Mouse (Mus musculus) CH12.LX (cell line): Measurements from ENCODE around the gene Ly75. TPM values are rescaled to one million over a fixed set of nuclear protein-coding genes. Genes with fewer than 3 reads are reported as not detected.

Experiments
- DNase-seq: peaks from one replicate; pipeline ENCODE4 v3.0.0-alpha.2; 2013; ENCODE audit errors: extremely low read depth
- H3K27ac ChIP-seq: 2 replicates; pipeline ENCODE4 v1.5.1; 2012; ENCODE audit warnings: low read depth, mild to moderate bottlenecking, control low read depth, moderate library complexity; ENCODE audit not compliant: insufficient read depth
- H3K27me3 ChIP-seq: replicated peaks from 2 replicates; pipeline ENCODE3; 2012; ENCODE audit warnings: inconsistent platforms
- H3K36me3 ChIP-seq, 2 experiments: replicated peaks in 1 of 2; 2 replicates each; pipeline versions ENCODE3 to v1.6.1; 2012; ENCODE audit warnings: inconsistent platforms in 1 of 2, low read length in 1 of 2, mild to moderate bottlenecking in 1 of 2, mixed read lengths in 1 of 2, moderate library complexity in 1 of 2; ENCODE audit not compliant: control insufficient read depth in 1 of 2, insufficient read depth in 1 of 2
- H3K4me1 ChIP-seq, 2 experiments: 2 replicates each; pipeline ENCODE4 v1.6.1; 2012; ENCODE audit warnings: inconsistent platforms in 1 of 2, moderate library complexity in 1 of 2; ENCODE audit not compliant: insufficient read depth in 2 of 2, control insufficient read depth in 1 of 2
- H3K4me2 ChIP-seq: 2 replicates; pipeline ENCODE4 v1.6.1; 2012; ENCODE audit warnings: low read depth, mild to moderate bottlenecking, control low read depth; ENCODE audit not compliant: poor library complexity, insufficient read depth, severe bottlenecking
- H3K4me3 ChIP-seq, 3 experiments: fragments of 150-350 bp in 1 of 3; sonication (generic) in 1 of 3; replicated peaks in 1 of 3; 2 replicates each; pipeline versions ENCODE3 to v1.5.1; 2011 to 2012; ENCODE audit warnings: low read depth in 2 of 3, low read length in 2 of 3, mild to moderate bottlenecking in 2 of 3, moderate library complexity in 2 of 3, control low read depth in 1 of 3, improper control_type of control experiment in 1 of 3, inconsistent platforms in 1 of 3, mixed read lengths in 1 of 3; ENCODE audit not compliant: poor library complexity in 1 of 3
- H3K79me2 ChIP-seq: replicated peaks from 2 replicates; pipeline ENCODE4 v1.6.1; 2012; ENCODE audit warnings: mild to moderate bottlenecking, moderate library complexity; ENCODE audit not compliant: control insufficient read depth, poor library complexity, insufficient read depth, severe bottlenecking; ENCODE audit errors: extremely low read depth
- H3K9ac ChIP-seq: 2 replicates; pipeline ENCODE4 v1.6.1; 2012; ENCODE audit warnings: low read depth, mild to moderate bottlenecking, control low read depth, moderate library complexity; ENCODE audit not compliant: insufficient read depth
- H3K9me3 ChIP-seq: replicated peaks from 2 replicates; pipeline ENCODE3; 2012; ENCODE audit warnings: low read length, inconsistent platforms, mixed read lengths
- BHLHE40 ChIP-seq: IDR thresholded peaks from 2 replicates; pipeline ENCODE4 v1.6.1; 2011; ENCODE audit warnings: mild to moderate bottlenecking, low read depth, low read length, improper control_type of control experiment
- CHD1 ChIP-seq: IDR thresholded peaks from 2 replicates; pipeline ENCODE4 v1.6.1; 2012; ENCODE audit warnings: low read depth, low read length, improper control_type of control experiment, inconsistent platforms
- CHD2 ChIP-seq: IDR thresholded peaks from 2 replicates; pipeline ENCODE4 v1.6.1; 2011; ENCODE audit warnings: low read length, improper control_type of control experiment
- CTCF ChIP-seq, 2 experiments: IDR thresholded peaks in 1 of 2; conservative IDR thresholded peaks in 1 of 2; 2 replicates each; pipeline ENCODE4 v1.5.1; 2011 to 2012; ENCODE audit warnings: low read depth in 2 of 2, low read length in 2 of 2, improper control_type of control experiment in 1 of 2, inconsistent platforms in 1 of 2, mild to moderate bottlenecking in 1 of 2, moderate library complexity in 1 of 2
- EP300 ChIP-seq: IDR thresholded peaks from 2 replicates; pipeline ENCODE4 v1.6.1; 2011; ENCODE audit warnings: low read length, improper control_type of control experiment
- GABPA ChIP-seq: IDR thresholded peaks from 2 replicates; pipeline ENCODE4 v1.6.1; 2012; ENCODE audit warnings: low read depth, low read length, improper control_type of control experiment, inconsistent platforms; ENCODE audit not compliant: insufficient replicate concordance
- HCFC1 ChIP-seq: IDR thresholded peaks from 2 replicates; pipeline ENCODE4 v1.6.1; 2012; ENCODE audit warnings: low read depth, mild to moderate bottlenecking, inconsistent platforms, low read length, improper control_type of control experiment
- JUN ChIP-seq: IDR thresholded peaks from 2 replicates; pipeline ENCODE4 v1.6.1; 2011; ENCODE audit warnings: low read depth, mild to moderate bottlenecking, low read length, improper control_type of control experiment, moderate library complexity; ENCODE audit not compliant: insufficient read depth
- JUND ChIP-seq: conservative IDR thresholded peaks from 2 replicates; pipeline ENCODE4 v1.6.1; 2011; ENCODE audit warnings: low read depth, low read length, improper control_type of control experiment
- KAT2A ChIP-seq: IDR thresholded peaks from 2 replicates; pipeline ENCODE4 v1.6.1; 2012; ENCODE audit warnings: low read length, improper control_type of control experiment, inconsistent platforms; ENCODE audit not compliant: insufficient replicate concordance
- MAFK ChIP-seq: IDR thresholded peaks from 2 replicates; pipeline ENCODE4 v1.6.1; 2011; ENCODE audit warnings: low read length, improper control_type of control experiment; ENCODE audit not compliant: insufficient replicate concordance
- MAX ChIP-seq: IDR thresholded peaks from 2 replicates; pipeline ENCODE4 v1.6.1; 2011; ENCODE audit warnings: low read length, improper control_type of control experiment
- MEF2A ChIP-seq: IDR thresholded peaks from 2 replicates; pipeline ENCODE4 v1.6.1; 2014; ENCODE audit warnings: low read depth, mild to moderate bottlenecking, inconsistent platforms, low read length, improper control_type of control experiment, borderline replicate concordance
- MXI1 ChIP-seq: IDR thresholded peaks from 2 replicates; pipeline ENCODE4 v1.6.1; 2011; ENCODE audit warnings: mild to moderate bottlenecking, low read depth, low read length, improper control_type of control experiment
- MYC ChIP-seq: IDR thresholded peaks from 2 replicates; pipeline ENCODE4 v1.6.1; 2011; ENCODE audit warnings: low read depth, mild to moderate bottlenecking, improper control_type of control experiment, low read length
- NRF1 ChIP-seq: IDR thresholded peaks from 2 replicates; pipeline ENCODE4 v1.6.1; 2014; ENCODE audit warnings: low read depth, mild to moderate bottlenecking, inconsistent platforms, low read length, improper control_type of control experiment, moderate library complexity
- PAX5 ChIP-seq: IDR thresholded peaks from 2 replicates; pipeline ENCODE4 v1.6.1; 2012; ENCODE audit warnings: low read length, inconsistent platforms, mixed read lengths
- POLR2A ChIP-seq: IDR thresholded peaks from 2 replicates; pipeline ENCODE4 v1.6.1; 2011; ENCODE audit warnings: low read depth, mild to moderate bottlenecking, improper control_type of control experiment, low read length
- POLR2AphosphoS2 ChIP-seq: IDR thresholded peaks from 2 replicates; pipeline ENCODE4 v1.6.1; 2011; ENCODE audit warnings: low read depth, low read length, improper control_type of control experiment
- RAD21 ChIP-seq: IDR thresholded peaks from 2 replicates; pipeline ENCODE4 v1.6.1; 2011; ENCODE audit warnings: low read depth, mild to moderate bottlenecking, low read length, improper control_type of control experiment, moderate library complexity
- RCOR1 ChIP-seq: conservative IDR thresholded peaks from 2 replicates; pipeline ENCODE4 v1.6.1; 2012; ENCODE audit warnings: low read depth, mild to moderate bottlenecking, inconsistent platforms, low read length, improper control_type of control experiment
- SIN3A ChIP-seq: IDR thresholded peaks from 2 replicates; pipeline ENCODE4 v1.6.1; 2012; ENCODE audit warnings: low read length, improper control_type of control experiment, inconsistent platforms
- SMC3 ChIP-seq: IDR thresholded peaks from 2 replicates; pipeline ENCODE4 v1.6.1; 2011; ENCODE audit warnings: low read depth, low read length, improper control_type of control experiment
- TCF12 ChIP-seq: IDR thresholded peaks from 2 replicates; pipeline ENCODE4 v1.6.1; 2014; ENCODE audit warnings: low read depth, mild to moderate bottlenecking, inconsistent platforms, low read length, improper control_type of control experiment
- UBTF ChIP-seq: IDR thresholded peaks from 2 replicates; pipeline ENCODE4 v1.6.1; 2012; ENCODE audit warnings: low read depth, mild to moderate bottlenecking, inconsistent platforms, low read length, improper control_type of control experiment, moderate library complexity
- USF1 ChIP-seq: IDR thresholded peaks from 2 replicates; pipeline ENCODE4 v1.6.1; 2014; ENCODE audit warnings: low read depth, mild to moderate bottlenecking, inconsistent platforms, low read length, improper control_type of control experiment
- ZKSCAN1 ChIP-seq: IDR thresholded peaks from 2 replicates; pipeline ENCODE4 v1.6.1; 2012; ENCODE audit warnings: low read depth, inconsistent platforms, low read length, improper control_type of control experiment, borderline replicate concordance
- ZMIZ1 ChIP-seq: IDR thresholded peaks from 2 replicates; pipeline ENCODE4 v1.6.1; 2012; ENCODE audit warnings: low read depth, mild to moderate bottlenecking, inconsistent platforms, low read length, improper control_type of control experiment
- dilution Hi-C: fragments of 300-500 bp; cut with MboI; formaldehyde crosslinking; loops from 2 replicates; pipeline ENCODE4 v1.14.3; 2020; ENCODE audit warnings: low sequenced_read_pairs; ENCODE audit not compliant: extremely low pct_unique_long_range_greater_than_20kb, extremely low pct_ligation_motif_present
- in situ Hi-C: fragments of 300-500 bp; cut with MboI; formaldehyde crosslinking; loops from 3 replicates; pipeline ENCODE4 v1.14.3; 2019; ENCODE audit warnings: low sequenced_read_pairs, low pct_ligation_motif_present, low pct_unique_long_range_greater_than_20kb, mixed read lengths
- polyA plus RNA-seq: library from polyadenylated mRNA; unstranded; fragments of >175 nt; gene quantifications from 2 replicates; pipeline ENCODE4 v1.2.1, GENCODE M21; 2012; ENCODE audit warnings: low read depth; ENCODE audit not compliant: insufficient read length
- total RNA-seq, 2 experiments: library from RNA; depleted of rRNA; stranded (reverse); fragments of 300-350 nt in 1 of 2; fragments of >200 nt in 1 of 2; gene quantifications; 2 replicates each; pipeline ENCODE4 v1.2.3; 2012 to 2014

Gene Ly75
- total and polyA plus RNA-seq, 3 experiments, result 10.6 to 32.2 (median 13.8) TPM

GRCm38 (mm10) chr2:60345717-60346116, 37.4 kb downstream of the Ly75 start:
- no peak for DNase-seq
- in situ Hi-C loops, result no loop called here
- no peaks in the 10 kb centered on the region for H3K9me3 ChIP-seq
- no peak overlapping the region for H3K4me2 ChIP-seq
- H3K79me2 ChIP-seq, result no peaks in the 10 kb centered on the region
- H3K4me3 ChIP-seq, result no peak overlapping the region
- dilution Hi-C loops, result no loop called here
- H3K9ac ChIP-seq, result no peak overlapping the region
- H3K27ac ChIP-seq, result no peak overlapping the region
- H3K36me3 ChIP-seq, result peaks cover 34 to 42% of the 10 kb centered on the region in 2 experiments
- H3K27me3 ChIP-seq, result no peaks in the 10 kb centered on the region
- no peak for TF ChIP-seq POLR2AphosphoS2
- TF ChIP-seq SMC3, result no peak
- TF ChIP-seq CHD1, result no peak
- TF ChIP-seq TCF12, result no peak
- no peak for TF ChIP-seq PAX5
- TF ChIP-seq BHLHE40, result no peak
- no peak for TF ChIP-seq HCFC1
- no peak for TF ChIP-seq MEF2A
- TF ChIP-seq SIN3A, result no peak
- TF ChIP-seq RAD21, result no peak
- TF ChIP-seq KAT2A, result no peak
- no peak for TF ChIP-seq NRF1
- TF ChIP-seq EP300, result no peak
- TF ChIP-seq POLR2A, result no peak
- TF ChIP-seq UBTF, result no peak
- TF ChIP-seq CTCF (conservative IDR thresholded peaks at IDR 0.05 in 1 of 2, IDR thresholded peaks at IDR 0.05 in 1 of 2; ENCODE audit: low read depth in 2 of 2, low read length in 2 of 2), result no peak
- no peak for TF ChIP-seq MAFK
- peaks cover 0 to 5% of the 10 kb centered on the region in 2 experiments; a peak in 1 of 4 replicates for H3K4me1 ChIP-seq

GRCm38 (mm10) chr2:60343607-60344289, 39.4 kb downstream of the Ly75 start:
- no peak overlapping the region for H3K27ac ChIP-seq
- H3K4me3 ChIP-seq, result no peak overlapping the region
- no peak for DNase-seq
- no peaks in the 10 kb centered on the region for H3K27me3 ChIP-seq
- H3K9me3 ChIP-seq, result no peaks in the 10 kb centered on the region
- TF ChIP-seq MYC (no peak), SIN3A (no peak), SMC3 (no peak), ZKSCAN1 (no peak), JUND (no peak), HCFC1 (no peak), MXI1 (no peak), GABPA (no peak), CHD2 (no peak), CHD1 (no peak), RCOR1 (no peak), POLR2A (no peak), USF1 (no peak), TCF12 (no peak), ZMIZ1 (no peak), MAX (no peak), JUN (no peak)
- peaks cover 0 to 5% of the 10 kb centered on the region in 2 experiments; a peak in 1 of 4 replicates for H3K4me1 ChIP-seq
- H3K9ac ChIP-seq, result no peak overlapping the region
- H3K4me2 ChIP-seq, result no peak overlapping the region
- in situ Hi-C loops, result no loop called here
- no peaks in the 10 kb centered on the region for H3K79me2 ChIP-seq
- peaks cover 28 to 39% of the 10 kb centered on the region in 2 experiments for H3K36me3 ChIP-seq
- dilution Hi-C loops, result no loop called here
